Mouse (Mus musculus): ENCODE measurements around the gene Sntg2.

DNA sequence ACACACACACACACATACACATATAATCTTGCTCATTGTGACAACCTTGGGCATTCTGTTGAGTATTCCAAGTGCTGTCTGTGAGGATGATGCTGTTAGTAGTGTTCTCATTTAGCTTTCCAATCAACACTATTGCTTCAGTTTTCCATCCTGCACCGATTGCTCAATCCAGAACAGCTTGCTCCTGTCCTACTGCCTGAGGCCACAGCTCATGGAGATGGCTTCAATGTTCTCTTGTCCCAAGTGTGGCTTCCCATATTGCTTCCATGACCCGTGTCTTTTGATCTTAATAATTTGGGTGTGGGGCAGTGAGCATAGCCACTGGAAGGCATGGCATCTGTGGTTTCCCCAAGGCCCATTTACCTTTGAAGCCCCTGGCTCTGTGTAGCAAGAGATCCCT, 162.8 kb downstream of the Sntg2 start:
- TF ChIP-seq POLR2A (IDR thresholded peaks at IDR 0.05; ENCODE audit: borderline replicate concordance, control insufficient read depth, low read depth, low read length), result no peak
- TF ChIP-seq CTCF (IDR thresholded peaks at IDR 0.05; ENCODE audit: control insufficient read depth, insufficient read depth, low read length), result no peak
